Mouse (Mus musculus) regulatory T cell (primary cell): ENCODE data around the gene Gpld1.

Experiments
- in situ Hi-C: fragments of 300-600 bp; cut with MboI, MseI; formaldehyde crosslinking; loops from one replicate; pipeline ENCODE4 v1.15.1; 2025; ENCODE audit warnings: high pct_unique_total_duplicates

Gene Gpld1

GRCm38 (mm10) chr13:25019793-25020539, 77.0 kb downstream of the Gpld1 start, which contains the start of gene Mrs2:
Mrs2 (minus strand) TSS chr13:25020379.
- in situ Hi-C loops = loop anchor here (5.0 kb wide), 1 partner anchor 97 kb away; no protein-coding TSS in a partner anchor

GRCm38 (mm10) chr13:25020540-25020892, 77.6 kb downstream of the Gpld1 start:
- in situ Hi-C loops = loop anchor here (5.0 kb wide), 1 partner anchor 97 kb away; no protein-coding TSS in a partner anchor

GRCm38 (mm10) chr13:25022386-25022785, 79.4 kb downstream of the Gpld1 start:
- in situ Hi-C loops = loop anchor here (5.0 kb wide), 1 partner anchor 95 kb away; no protein-coding TSS in a partner anchor

GRCm38 (mm10) chr13:25023129-25023528, 80.2 kb downstream of the Gpld1 start:
- in situ Hi-C loops = loop anchor here (5.0 kb wide), 1 partner anchor 94 kb away; no protein-coding TSS in a partner anchor

GRCm38 (mm10) chr13:25024655-25025054, 81.7 kb downstream of the Gpld1 start:
- in situ Hi-C loops = loop anchor here (5.0 kb wide), 1 partner anchor 93 kb away; no protein-coding TSS in a partner anchor

GRCm38 (mm10) chr13:25026409-25027113, 83.6 kb downstream of the Gpld1 start:
- in situ Hi-C loops = no loop called here

- in situ Hi-C loops = no loop called here
Observed at GRCm38 (mm10) chr13:25027114-25027425, 84.1 kb downstream of the Gpld1 start.

- in situ Hi-C loops = no loop called here
Observed at GRCm38 (mm10) chr13:25039488-25039887, 96.5 kb downstream of the Gpld1 start.
